Mouse (Mus musculus) cerebellum, adult 2 months (tissue): ENCODE results near the gene Boc.

Experiments used
- CTCF ChIP-seq: fragments of 200-500 bp; IDR thresholded peaks from 2 replicates; pipeline ENCODE4 v1.5.1; 2011; ENCODE audit warnings: low read depth, mild to moderate bottlenecking, control low read depth, low read length, moderate library complexity, borderline replicate concordance; ENCODE audit not compliant: insufficient read depth
- POLR2A ChIP-seq: fragments of 200-500 bp; IDR thresholded peaks from 2 replicates; pipeline ENCODE4 v1.6.1; 2011; ENCODE audit warnings: low read length, control low read depth, borderline replicate concordance; ENCODE audit not compliant: insufficient read depth

DNA sequence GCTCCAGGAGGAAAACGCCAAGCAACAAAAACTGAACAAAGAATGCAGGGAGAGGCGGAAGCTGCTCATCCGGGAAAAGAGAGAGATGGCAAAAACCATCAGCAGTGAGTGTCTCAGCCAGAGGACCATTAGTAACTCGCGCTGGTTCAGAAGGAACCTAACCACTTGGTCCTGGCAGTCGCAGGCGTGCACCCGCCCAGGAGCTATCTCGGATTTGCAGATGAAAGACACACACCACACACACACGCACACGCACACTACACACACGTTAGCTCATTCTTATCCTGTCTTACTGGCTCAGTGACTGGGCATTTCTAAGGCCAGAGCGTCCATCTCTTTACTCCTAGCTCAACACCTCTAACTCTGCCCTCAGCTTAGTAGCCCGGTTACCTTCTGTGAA lies 83.4 kb downstream of the Boc start:
- TF ChIP-seq CTCF: no peak
- TF ChIP-seq POLR2A: no peak
